Mouse (Mus musculus) hindbrain, embryonic 16.5 days (tissue): ENCODE data around the gene Pparg. TPM values are rescaled to one million over a fixed set of nuclear protein-coding genes. Genes with fewer than 3 reads are reported as not detected.

ENCODE experiments used
- ATAC-seq: fragments of 200-750 bp; cut with Nextera tagmentation; 2 replicates; pipeline ENCODE4 v1.8.0; 2017; ENCODE audit warnings: moderate TSS enrichment, moderate library complexity
- H3K27ac ChIP-seq: fragments of 300-500 bp; sonication (generic); 2 replicates; pipeline ENCODE4 v1.5.1; 2014; ENCODE audit warnings: low read depth, mild to moderate bottlenecking, control low read depth, low read length, moderate library complexity
- H3K27me3 ChIP-seq: fragments of 300-500 bp; sonication (generic); replicated peaks from 2 replicates; pipeline ENCODE4 v1.6.1; 2014; ENCODE audit warnings: low read length; ENCODE audit not compliant: control insufficient read depth, insufficient read depth
- H3K36me3 ChIP-seq: fragments of 300-500 bp; sonication (generic); 2 replicates; pipeline ENCODE4 v1.6.1; 2014; ENCODE audit warnings: mild to moderate bottlenecking, low read length, moderate library complexity, mixed read lengths; ENCODE audit not compliant: control insufficient read depth, insufficient read depth
- H3K4me1 ChIP-seq: fragments of 300-500 bp; sonication (generic); 2 replicates; pipeline ENCODE4 v1.6.1; 2014; ENCODE audit warnings: low read depth, low read length; ENCODE audit not compliant: control insufficient read depth, insufficient read depth
- H3K4me2 ChIP-seq: fragments of 300-500 bp; sonication (generic); 2 replicates; pipeline ENCODE4 v1.6.1; 2014; ENCODE audit warnings: mild to moderate bottlenecking, low read length, control low read depth, moderate library complexity
- H3K4me3 ChIP-seq: fragments of 300-500 bp; sonication (generic); 2 replicates; pipeline ENCODE4 v1.5.1; 2014; ENCODE audit warnings: mild to moderate bottlenecking, low read length, control low read depth, moderate library complexity
- H3K9ac ChIP-seq: fragments of 300-500 bp; sonication (generic); 2 replicates; pipeline ENCODE4 v1.6.1; 2014; ENCODE audit warnings: low read depth, mild to moderate bottlenecking, control low read depth, low read length, moderate library complexity
- H3K9me3 ChIP-seq: fragments of 300-500 bp; sonication (generic); 2 replicates; pipeline ENCODE4 v1.6.1; 2014; ENCODE audit warnings: mild to moderate bottlenecking, low read length, moderate library complexity; ENCODE audit not compliant: control insufficient read depth
- whole genome bisulfite sequencing: fragments of 180-500 bp; shearing (Covaris S2); extraction: QIAGEN DNeasy Blood & Tissue Kit; methylation state at CpG from one replicate; pipeline ENCODE4 v1.1.7; 2014; 5-methylcytosine and 5-hydroxymethylcytosine counted together
- polyA plus RNA-seq: library from polyadenylated mRNA; unstranded; fragments of >200 nt; fragmentation: Nextera tagmentation; extraction: Ambion mirVana; gene quantifications from 2 replicates; pipeline ENCODE4 v1.2.1, GENCODE M21; 2015

The Pparg gene
- polyA plus RNA-seq, 1 experiment from 2014 or later, result 0.41 TPM

- Histone ChIP-seq H3K4me1 (no peaks in the 10 kb centered on the region), H3K4me2 (no peak overlapping the region), H3K9ac (no peak overlapping the region), H3K9me3 (no peaks in the 10 kb centered on the region), H3K27ac (no peak overlapping the region), H3K4me3 (no peak overlapping the region), H3K27me3 (no peaks in the 10 kb centered on the region), H3K36me3 (no peaks in the 10 kb centered on the region)
- WGBS, result 72% methylated on average over 4 of the region's 4 CpGs
- ATAC-seq, result no peak
Observed at GRCm38 (mm10) chr6:115389945-115390540, 29.3 kb downstream of the Pparg start.

- H3K4me1 ChIP-seq, result no peaks in the 10 kb centered on the region
- ATAC-seq, result no peak
- H3K27me3 ChIP-seq, result no peaks in the 10 kb centered on the region
- H3K27ac ChIP-seq, result no peak overlapping the region
- no peaks in the 10 kb centered on the region for H3K9me3 ChIP-seq
- no peak overlapping the region for H3K4me2 ChIP-seq
- WGBS, result 69% methylated on average over 3 of the region's 3 CpGs
- H3K36me3 ChIP-seq, result no peaks in the 10 kb centered on the region
- H3K9ac ChIP-seq, result no peak overlapping the region
- no peak overlapping the region for H3K4me3 ChIP-seq
Observed at GRCm38 (mm10) chr6:115396911-115397310, 36.2 kb downstream of the Pparg start.

GRCm38 (mm10) chr6:115404354-115404753 lies 43.6 kb downstream of the Pparg start:
- H3K4me3 ChIP-seq, result no peak overlapping the region
- no peak overlapping the region for H3K9ac ChIP-seq
- 41% methylated on average over 2 of the region's 2 CpGs for WGBS
- no peak overlapping the region for H3K4me2 ChIP-seq
- H3K4me1 ChIP-seq, result no peaks in the 10 kb centered on the region
- H3K27me3 ChIP-seq, result no peaks in the 10 kb centered on the region
- no peaks in the 10 kb centered on the region for H3K36me3 ChIP-seq
- H3K27ac ChIP-seq, result no peak overlapping the region
- H3K9me3 ChIP-seq, result no peaks in the 10 kb centered on the region
- no peak for ATAC-seq

GRCm38 (mm10) chr6:115411477-115411876 lies 50.7 kb downstream of the Pparg start:
- Histone ChIP-seq H3K36me3 (no peaks in the 10 kb centered on the region), H3K27me3 (no peaks in the 10 kb centered on the region), H3K27ac (no peak overlapping the region), H3K4me3 (no peak overlapping the region), H3K4me1 (no peaks in the 10 kb centered on the region), H3K9ac (no peak overlapping the region), H3K4me2 (no peak overlapping the region), H3K9me3 (no peaks in the 10 kb centered on the region)
- WGBS, result 15% methylated on average over 1 of the region's 1 CpGs
- no peak for ATAC-seq

- no peak for ATAC-seq
- H3K4me1 ChIP-seq, result no peaks in the 10 kb centered on the region
- H3K4me3 ChIP-seq, result no peak overlapping the region
- H3K36me3 ChIP-seq, result no peaks in the 10 kb centered on the region
- no peaks in the 10 kb centered on the region for H3K27me3 ChIP-seq
- no peak overlapping the region for H3K9ac ChIP-seq
- no peaks in the 10 kb centered on the region for H3K9me3 ChIP-seq
- H3K4me2 ChIP-seq, result no peak overlapping the region
- 90% methylated on average over 3 of the region's 3 CpGs for WGBS
- no peak overlapping the region for H3K27ac ChIP-seq
Observed at GRCm38 (mm10) chr6:115418171-115418570, 57.4 kb downstream of the Pparg start.

GRCm38 (mm10) chr6:115418964-115419363 lies 58.2 kb downstream of the Pparg start:
- Histone ChIP-seq H3K36me3 (no peaks in the 10 kb centered on the region), H3K4me2 (no peak overlapping the region), H3K4me1 (no peaks in the 10 kb centered on the region), H3K4me3 (no peak overlapping the region), H3K27ac (no peak overlapping the region), H3K9ac (no peak overlapping the region), H3K9me3 (no peaks in the 10 kb centered on the region), H3K27me3 (no peaks in the 10 kb centered on the region)
- no peak for ATAC-seq
- 89% methylated on average over 3 of the region's 3 CpGs for WGBS

- Histone ChIP-seq H3K9me3 (no peaks in the 10 kb centered on the region), H3K27me3 (no peaks in the 10 kb centered on the region), H3K4me1 (no peaks in the 10 kb centered on the region), H3K36me3 (no peaks in the 10 kb centered on the region), H3K4me2 (no peak overlapping the region), H3K27ac (no peak overlapping the region), H3K4me3 (no peak overlapping the region), H3K9ac (no peak overlapping the region)
- 48% methylated on average over 1 of the region's 1 CpGs for WGBS
- no peak for ATAC-seq
Observed at GRCm38 (mm10) chr6:115420963-115421362, 60.2 kb downstream of the Pparg start.

- H3K4me2 ChIP-seq, result no peak overlapping the region
- no peak overlapping the region for H3K4me3 ChIP-seq
- H3K27ac ChIP-seq, result no peak overlapping the region
- H3K9me3 ChIP-seq, result no peaks in the 10 kb centered on the region
- H3K36me3 ChIP-seq, result no peaks in the 10 kb centered on the region
- 86% methylated on average over 4 of the region's 4 CpGs for WGBS
- no peak overlapping the region for H3K9ac ChIP-seq
- H3K27me3 ChIP-seq, result no peaks in the 10 kb centered on the region
- ATAC-seq, result no peak
- H3K4me1 ChIP-seq, result no peaks in the 10 kb centered on the region
Observed at GRCm38 (mm10) chr6:115421665-115422064, 60.9 kb downstream of the Pparg start.

- H3K27ac ChIP-seq, result no peak overlapping the region
- ATAC-seq, result no peak
- WGBS, result 91% methylated on average over 3 of the region's 3 CpGs
- H3K4me1 ChIP-seq, result no peaks in the 10 kb centered on the region
- H3K9me3 ChIP-seq, result no peaks in the 10 kb centered on the region
- H3K4me2 ChIP-seq, result no peak overlapping the region
- H3K36me3 ChIP-seq, result no peaks in the 10 kb centered on the region
- H3K9ac ChIP-seq, result no peak overlapping the region
- H3K4me3 ChIP-seq, result no peak overlapping the region
- no peaks in the 10 kb centered on the region for H3K27me3 ChIP-seq
Observed at GRCm38 (mm10) chr6:115424433-115424832, 63.7 kb downstream of the Pparg start.

GRCm38 (mm10) chr6:115432726-115433125 lies 72.0 kb downstream of the Pparg start:
- Histone ChIP-seq H3K4me3 (no peak overlapping the region), H3K9me3 (no peaks in the 10 kb centered on the region)
- 59% methylated on average over 2 of the region's 2 CpGs for WGBS

More at GRCm38 (mm10) chr6:115432726-115433125, 72.0 kb downstream of the Pparg start:
- Histone ChIP-seq H3K36me3 (no peaks in the 10 kb centered on the region), H3K4me1 (no peaks in the 10 kb centered on the region), H3K27ac (no peak overlapping the region), H3K9ac (no peak overlapping the region), H3K27me3 (no peaks in the 10 kb centered on the region), H3K4me2 (no peak overlapping the region)
- no peak for ATAC-seq
